Mouse (Mus musculus) myocyte (in vitro differentiated cells): ENCODE data around the gene Bcl6. TPM values are rescaled to one million over a fixed set of nuclear protein-coding genes. Genes with fewer than 3 reads are reported as not detected.

Source experiments
- H3K27me3 ChIP-seq: one replicate; pipeline ENCODE4 v1.6.1; 2011; ENCODE audit not compliant: control insufficient read depth, insufficient read depth, insufficient read length
- H3K36me3 ChIP-seq: one replicate; pipeline ENCODE4 v1.6.1; 2011; ENCODE audit not compliant: control insufficient read depth, insufficient read depth
- H3K4me2 ChIP-seq: one replicate; pipeline ENCODE4 v1.6.1; 2011; ENCODE audit warnings: low read depth, control low read depth
- H3K4me3 ChIP-seq: one replicate; pipeline ENCODE4 v1.5.1; 2011; ENCODE audit warnings: mild to moderate bottlenecking, control low read depth, moderate library complexity
- H3K79me2 ChIP-seq: one replicate; pipeline ENCODE4 v1.6.1; 2011; ENCODE audit not compliant: control insufficient read depth, insufficient read depth
- H3ac ChIP-seq: one replicate; pipeline ENCODE4 v1.6.1; 2011; ENCODE audit not compliant: control insufficient read depth, insufficient read length
- CEBPB ChIP-seq: IDR thresholded peaks from 2 replicates; pipeline ENCODE4 v1.6.1; 2011; ENCODE audit warnings: mild to moderate bottlenecking, moderate library complexity; ENCODE audit not compliant: poor library complexity, insufficient read depth, severe bottlenecking
- E2F4 ChIP-seq: IDR thresholded peaks from one replicate; pipeline ENCODE4 v1.6.1; 2011; ENCODE audit warnings: mild to moderate bottlenecking, control low read depth, moderate library complexity; ENCODE audit not compliant: insufficient read depth
- MAX ChIP-seq: IDR thresholded peaks from one replicate; pipeline ENCODE4 v1.6.1; 2011; ENCODE audit warnings: low read depth, mild to moderate bottlenecking, control low read depth
- MYOD1 ChIP-seq, 3 experiments: IDR thresholded peaks; one replicate each; pipeline ENCODE4 v1.6.1; 2011; ENCODE audit warnings: control low read depth in 2 of 3, low read depth in 2 of 3, mild to moderate bottlenecking in 2 of 3, moderate library complexity in 1 of 3; ENCODE audit not compliant: insufficient read length in 2 of 3, control insufficient read depth in 1 of 3
- MYOG ChIP-seq, 3 experiments: IDR thresholded peaks; one replicate each; pipeline ENCODE4 v1.6.1; 2011; ENCODE audit warnings: control low read depth in 2 of 3, low read depth in 2 of 3, mild to moderate bottlenecking in 2 of 3; ENCODE audit not compliant: insufficient read length in 2 of 3, control insufficient read depth in 1 of 3, insufficient read depth in 1 of 3
- POLR2A ChIP-seq: IDR thresholded peaks from one replicate; pipeline ENCODE4 v1.6.1; 2011; ENCODE audit warnings: low read depth, mild to moderate bottlenecking, control low read depth, moderate library complexity; ENCODE audit not compliant: insufficient read length
- POLR2AphosphoS2 ChIP-seq: IDR thresholded peaks from one replicate; pipeline ENCODE4 v1.6.1; 2011; ENCODE audit warnings: low read depth, control low read depth; ENCODE audit not compliant: insufficient read length
- REST ChIP-seq: IDR thresholded peaks from one replicate; pipeline ENCODE4 v1.6.1; 2011; ENCODE audit warnings: mild to moderate bottlenecking, control low read depth, moderate library complexity; ENCODE audit not compliant: insufficient read depth, insufficient read length
- SRF ChIP-seq: IDR thresholded peaks from one replicate; pipeline ENCODE4 v1.6.1; 2011; ENCODE audit warnings: low read depth; ENCODE audit not compliant: control insufficient read depth, insufficient read length
- TCF12 ChIP-seq: IDR thresholded peaks from one replicate; pipeline ENCODE4 v1.6.1; 2011; ENCODE audit warnings: mild to moderate bottlenecking, control low read depth; ENCODE audit not compliant: poor library complexity, insufficient read depth, severe bottlenecking
- TCF3 ChIP-seq: IDR thresholded peaks from one replicate; pipeline ENCODE4 v1.6.1; 2011; ENCODE audit warnings: low read depth, control low read depth; ENCODE audit not compliant: insufficient read length
- USF1 ChIP-seq: IDR thresholded peaks from one replicate; pipeline ENCODE4 v1.6.1; 2011; ENCODE audit warnings: low read depth, mild to moderate bottlenecking, control low read depth, moderate library complexity
- polyA plus RNA-seq: library from polyadenylated mRNA; unstranded; fragments of >200 nt; fragmentation: generic; extraction: Trizol; gene quantifications from one replicate; pipeline ENCODE4 v1.2.1, GENCODE M21; 2012; ENCODE audit warnings: missing spikeins

Bcl6 gene
- polyA plus RNA-seq, 1 experiment = 28.5 TPM

- no peaks in the 10 kb centered on the region for H3K27me3 ChIP-seq
- no peaks in the 10 kb centered on the region for H3K36me3 ChIP-seq
- no peak overlapping the region for H3ac ChIP-seq
- no peaks in the 10 kb centered on the region for H3K79me2 ChIP-seq
- H3K4me3 ChIP-seq = no peak overlapping the region
- no peak overlapping the region for H3K4me2 ChIP-seq
- TF ChIP-seq TCF12 = no peak
- no peak for TF ChIP-seq USF1
- no peak for TF ChIP-seq MYOD1 (IDR thresholded peaks at IDR 0.05; ENCODE audit: control insufficient read depth in 1 of 3, insufficient read length in 2 of 3, low read depth in 2 of 3)
- TF ChIP-seq POLR2A = no peak
- no peak for TF ChIP-seq SRF
- TF ChIP-seq TCF3 = no peak
- TF ChIP-seq MAX = no peak
- no peak for TF ChIP-seq CEBPB
- no peak for TF ChIP-seq REST
- TF ChIP-seq MYOG (IDR thresholded peaks at IDR 0.05; ENCODE audit: control insufficient read depth in 1 of 3, insufficient read depth in 1 of 3, insufficient read length in 2 of 3, low read depth in 2 of 3) = no peak
- no peak for TF ChIP-seq E2F4
- TF ChIP-seq POLR2AphosphoS2 = no peak
These were observed 41.5 kb upstream of the Bcl6 start for GRCm38 (mm10) chr16:24029965-24030672.

GRCm38 (mm10) chr16:24025442-24025841 lies 36.8 kb upstream of the Bcl6 start:
- H3K79me2 ChIP-seq = no peaks in the 10 kb centered on the region
- TF ChIP-seq E2F4 (no peak), CEBPB (no peak)
- no peak overlapping the region for H3ac ChIP-seq
- H3K4me3 ChIP-seq = no peak overlapping the region
- no peak overlapping the region for H3K4me2 ChIP-seq
- H3K36me3 ChIP-seq = no peaks in the 10 kb centered on the region
- no peaks in the 10 kb centered on the region for H3K27me3 ChIP-seq

- H3K4me3 ChIP-seq = no peak overlapping the region
- no peak for TF ChIP-seq E2F4
- no peak for TF ChIP-seq POLR2AphosphoS2
- TF ChIP-seq USF1 = no peak
- no peak for TF ChIP-seq TCF3
- no peak for TF ChIP-seq POLR2A
- TF ChIP-seq TCF12 = no peak
- no peak for TF ChIP-seq CEBPB
- no peak for TF ChIP-seq MYOD1 (IDR thresholded peaks at IDR 0.05; ENCODE audit: control insufficient read depth in 1 of 3, insufficient read length in 2 of 3, low read depth in 2 of 3)
- no peak for TF ChIP-seq MYOG (IDR thresholded peaks at IDR 0.05; ENCODE audit: control insufficient read depth in 1 of 3, insufficient read depth in 1 of 3, insufficient read length in 2 of 3, low read depth in 2 of 3)
- no peak for TF ChIP-seq SRF
- no peak for TF ChIP-seq REST
These were observed 34.0 kb upstream of the Bcl6 start for GRCm38 (mm10) chr16:24022605-24023004.

GRCm38 (mm10) chr16:24021722-24022121 lies 33.1 kb upstream of the Bcl6 start:
- Histone ChIP-seq H3K4me3 (no peak overlapping the region), H3K79me2 (no peaks in the 10 kb centered on the region), H3K4me2 (no peak overlapping the region), H3ac (no peak overlapping the region), H3K27me3 (no peaks in the 10 kb centered on the region), H3K36me3 (no peaks in the 10 kb centered on the region)
- TF ChIP-seq E2F4 (no peak), MYOD1 (IDR thresholded peaks at IDR 0.05; ENCODE audit: control insufficient read depth in 1 of 3, insufficient read length in 2 of 3, low read depth in 2 of 3) (no peak), USF1 (no peak), SRF (no peak), CEBPB (no peak), MYOG (IDR thresholded peaks at IDR 0.05; ENCODE audit: control insufficient read depth in 1 of 3, insufficient read depth in 1 of 3, insufficient read length in 2 of 3, low read depth in 2 of 3) (no peak), TCF12 (no peak), TCF3 (no peak), POLR2AphosphoS2 (no peak), POLR2A (no peak), REST (no peak), MAX (no peak)

More at GRCm38 (mm10) chr16:24022605-24023004, 34.0 kb upstream of the Bcl6 start:
- Histone ChIP-seq H3K79me2 (no peaks in the 10 kb centered on the region), H3K4me2 (no peak overlapping the region), H3K36me3 (no peaks in the 10 kb centered on the region), H3K27me3 (no peaks in the 10 kb centered on the region), H3ac (no peak overlapping the region)

DNA sequence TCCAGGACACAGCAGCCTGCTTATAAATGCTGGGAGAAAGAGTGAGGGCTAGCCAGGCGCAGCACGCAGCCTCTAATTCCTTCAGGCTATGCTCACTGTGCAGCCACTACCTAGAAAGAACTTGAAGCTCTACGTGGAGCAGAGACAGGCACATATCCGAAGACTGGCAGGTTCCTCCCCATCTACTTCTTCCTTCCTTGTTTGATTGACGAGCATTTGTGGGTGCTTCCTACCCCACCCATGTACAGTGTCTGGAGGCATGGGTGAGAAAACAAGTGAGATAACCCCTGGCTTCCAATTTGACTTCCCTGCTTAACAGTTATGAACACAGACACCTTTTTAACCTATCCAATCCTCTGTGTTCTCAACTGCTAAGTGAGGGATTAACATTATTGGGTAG lies 28.1 kb upstream of the Bcl6 start:
- no peaks in the 10 kb centered on the region for H3K36me3 ChIP-seq
- H3ac ChIP-seq = no peak overlapping the region
- H3K4me3 ChIP-seq = no peak overlapping the region
- no peak for TF ChIP-seq POLR2AphosphoS2
- no peak for TF ChIP-seq TCF12
- TF ChIP-seq CEBPB = no peak
- no peak for TF ChIP-seq USF1
- TF ChIP-seq TCF3 = no peak
- no peak for TF ChIP-seq SRF
- TF ChIP-seq E2F4 = no peak
- no peak for TF ChIP-seq MYOG (IDR thresholded peaks at IDR 0.05; ENCODE audit: control insufficient read depth in 1 of 3, insufficient read depth in 1 of 3, insufficient read length in 2 of 3, low read depth in 2 of 3)
- TF ChIP-seq POLR2A = no peak
- no peak for TF ChIP-seq MYOD1 (IDR thresholded peaks at IDR 0.05; ENCODE audit: control insufficient read depth in 1 of 3, insufficient read length in 2 of 3, low read depth in 2 of 3)
- TF ChIP-seq REST = no peak
- TF ChIP-seq MAX = no peak
- H3K79me2 ChIP-seq = no peaks in the 10 kb centered on the region
- H3K4me2 ChIP-seq = no peak overlapping the region
- no peaks in the 10 kb centered on the region for H3K27me3 ChIP-seq
